Mouse (Mus musculus): ENCODE data around the gene Sox5.

Gene Sox5

GRCm38 (mm10) chr6:144716376-144716775 is 65.4 kb downstream of the Sox5 start:
- no peak for DNase-seq (ENCODE audit: low spot score in 2 of 2)

GRCm38 (mm10) chr6:144711841-144712240 is 69.9 kb downstream of the Sox5 start:
- DNase-seq (ENCODE audit: low spot score in 2 of 2): peak in 1 of 2 experiments; percentile 25

DNA sequence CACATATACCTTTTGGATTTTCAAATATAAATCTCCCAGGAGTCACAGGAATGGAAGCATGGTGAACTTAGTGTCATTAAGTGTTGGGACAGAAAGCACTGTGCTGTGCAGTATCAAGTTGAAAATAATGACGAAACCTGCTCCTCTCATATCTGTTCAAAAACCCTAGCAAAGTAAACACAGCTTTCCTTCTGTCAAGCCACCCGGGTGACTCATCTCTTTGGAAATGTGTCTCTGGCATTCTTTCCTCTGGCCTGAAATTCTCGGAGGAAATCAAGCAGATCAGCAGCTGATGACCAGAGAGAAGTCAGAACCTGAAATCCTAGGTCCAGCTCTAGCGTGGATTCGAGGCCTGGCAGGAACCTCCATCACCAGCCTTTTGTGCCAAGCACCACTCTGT is 71.0 kb downstream of the Sox5 start:
- no peak for DNase-seq (ENCODE audit: low spot score in 2 of 2)

GRCm38 (mm10) chr6:144709614-144710180 is 72.1 kb downstream of the Sox5 start:
- no peak for DNase-seq (ENCODE audit: low spot score in 2 of 2)

GRCm38 (mm10) chr6:144708410-144708809 is 73.4 kb downstream of the Sox5 start:
- no peak for DNase-seq (ENCODE audit: low spot score in 2 of 2)

- DNase-seq (ENCODE audit: low spot score in 2 of 2): no peak
Measured at GRCm38 (mm10) chr6:144707976-144708375, 73.8 kb downstream of the Sox5 start.

DNA sequence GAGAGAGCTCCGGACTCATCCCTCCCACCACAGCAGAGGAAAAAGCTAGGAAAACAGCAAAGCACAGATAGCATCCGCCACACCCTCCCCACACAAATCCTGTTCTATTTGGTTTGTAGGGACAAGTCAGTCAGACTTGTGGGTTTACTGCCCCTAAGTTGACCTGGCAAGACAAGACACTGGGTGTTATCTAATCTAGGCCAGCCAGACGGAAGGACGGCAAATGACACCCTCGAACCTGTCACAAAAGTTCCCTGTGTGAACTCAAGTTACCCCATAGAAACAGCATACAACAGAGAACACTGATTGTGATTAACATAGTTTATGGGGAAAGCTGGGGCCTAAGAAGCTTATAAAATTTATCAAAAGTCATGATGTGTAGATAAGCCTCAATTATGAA is 76.8 kb downstream of the Sox5 start:
- no peak for DNase-seq (ENCODE audit: low spot score in 2 of 2)

DNA sequence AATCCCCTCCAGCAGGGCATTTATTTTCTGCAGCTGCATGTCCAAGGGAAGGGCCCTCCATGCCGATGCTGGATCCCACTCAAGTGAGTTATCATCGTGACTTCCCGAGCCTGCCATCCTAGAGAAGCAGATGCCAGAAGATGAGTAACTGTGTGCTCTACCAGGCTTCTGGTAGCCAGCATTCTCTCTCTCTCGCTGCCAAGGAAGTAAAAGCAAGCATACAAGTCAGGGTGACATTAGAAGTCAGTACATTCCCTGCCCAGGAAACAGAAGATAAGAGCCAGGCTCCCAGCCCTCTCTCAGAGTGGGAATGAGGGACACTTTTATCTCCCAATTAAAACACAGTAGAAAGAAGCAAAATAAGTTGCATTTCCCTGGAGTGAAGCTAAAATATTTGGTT is 86.1 kb downstream of the Sox5 start:
- DNase-seq (ENCODE audit: low spot score in 2 of 2): no peak

GRCm38 (mm10) chr6:144693211-144693899 is 88.4 kb downstream of the Sox5 start:
- DNase-seq (ENCODE audit: low spot score in 2 of 2): no peak

DNA sequence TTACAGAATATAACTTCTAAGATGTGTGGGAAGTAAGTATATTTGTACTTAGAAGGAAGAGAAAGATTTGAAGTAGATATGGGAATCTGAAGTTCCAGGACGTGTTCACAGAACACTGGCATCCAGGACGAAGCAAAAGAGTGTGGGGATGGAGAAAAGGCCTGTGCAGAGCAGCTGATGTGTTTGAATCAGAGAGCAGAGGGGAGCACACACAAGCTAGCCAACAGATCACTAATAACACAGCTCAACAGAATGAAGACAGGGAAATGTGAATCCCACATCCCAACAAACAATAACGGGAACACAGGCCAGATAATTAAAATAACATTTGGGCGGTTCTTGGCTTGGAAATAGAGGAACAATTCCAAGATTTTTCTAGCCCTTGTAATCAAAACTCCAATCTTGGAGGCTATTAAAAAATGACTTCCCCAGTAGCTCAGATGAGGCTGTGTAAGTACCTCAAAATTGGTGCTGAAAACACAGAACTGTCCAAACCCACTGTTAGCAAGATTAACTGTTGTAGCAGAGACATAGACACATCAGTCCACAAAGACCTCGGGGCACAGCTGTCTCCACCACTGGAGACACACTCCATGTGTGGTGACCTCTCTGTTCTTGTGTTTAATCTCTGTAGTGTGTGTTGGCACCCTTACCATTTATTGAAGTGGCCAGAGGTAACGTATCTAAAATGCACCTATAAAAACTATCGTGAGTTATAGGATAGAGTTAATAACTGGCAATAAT is 90.3 kb downstream of the Sox5 start:
- no peak for DNase-seq (ENCODE audit: low spot score in 2 of 2)

GRCm38 (mm10) chr6:144689076-144689475 is 92.7 kb downstream of the Sox5 start:
- DNase-seq (ENCODE audit: low spot score in 2 of 2): no peak

DNA sequence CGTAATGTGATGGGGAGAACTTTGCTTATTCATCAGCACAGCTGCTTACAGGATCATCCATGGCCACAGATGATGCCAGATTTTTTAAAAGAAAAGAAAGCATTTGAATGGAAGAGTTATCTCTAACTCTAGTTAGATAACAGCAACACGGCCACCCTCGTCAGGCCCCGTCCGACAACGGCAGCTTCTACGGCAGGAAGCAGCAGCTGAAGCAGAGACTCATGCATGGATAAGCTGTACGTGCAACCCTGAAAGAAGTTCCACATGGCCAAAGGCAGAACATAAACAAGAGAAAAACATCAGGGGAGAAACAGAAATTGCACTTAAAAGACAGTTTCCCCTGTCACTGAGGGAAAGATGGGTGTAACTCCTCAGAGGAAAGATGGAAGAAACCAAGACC is 94.1 kb downstream of the Sox5 start:
- DNase-seq (ENCODE audit: low spot score in 2 of 2): peak in 1 of 2 experiments; percentile 50

- DNase-seq (ENCODE audit: low spot score in 2 of 2): no peak
Measured at GRCm38 (mm10) chr6:144681045-144681789, 100.6 kb downstream of the Sox5 start.

DNA sequence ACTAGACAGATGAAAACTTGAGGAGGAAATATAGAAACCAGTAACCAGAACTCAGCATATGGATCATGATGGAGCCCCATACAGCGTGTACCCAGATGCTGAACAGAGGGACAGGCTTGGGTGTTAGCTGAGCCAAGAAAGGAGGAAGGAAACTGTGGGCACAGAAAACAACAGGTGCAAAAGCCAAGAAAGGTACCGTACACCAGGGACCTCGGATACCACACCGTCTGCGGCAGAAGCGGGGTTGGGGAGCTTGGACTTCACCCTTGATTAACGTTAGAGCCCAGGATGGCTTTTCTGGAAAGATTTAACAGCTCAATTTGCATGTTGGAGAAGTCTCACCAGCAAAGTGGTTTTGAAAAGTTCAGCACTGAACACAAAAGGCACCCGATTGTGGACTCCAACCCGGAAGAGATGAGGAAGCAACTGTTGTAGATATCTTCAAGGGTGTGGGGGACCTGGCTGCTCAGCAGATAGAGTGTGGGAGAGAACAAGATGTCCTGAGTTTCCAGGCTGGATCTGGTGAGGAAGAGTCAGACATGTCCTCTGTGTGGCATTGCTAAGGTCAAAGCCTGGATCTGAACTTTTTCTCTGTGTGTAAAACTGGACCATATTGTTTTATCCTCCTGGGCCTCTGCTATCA is 104.2 kb downstream of the Sox5 start:
- peak; percentile 19 to 50 for DNase-seq (ENCODE audit: low spot score in 2 of 2)

DNA sequence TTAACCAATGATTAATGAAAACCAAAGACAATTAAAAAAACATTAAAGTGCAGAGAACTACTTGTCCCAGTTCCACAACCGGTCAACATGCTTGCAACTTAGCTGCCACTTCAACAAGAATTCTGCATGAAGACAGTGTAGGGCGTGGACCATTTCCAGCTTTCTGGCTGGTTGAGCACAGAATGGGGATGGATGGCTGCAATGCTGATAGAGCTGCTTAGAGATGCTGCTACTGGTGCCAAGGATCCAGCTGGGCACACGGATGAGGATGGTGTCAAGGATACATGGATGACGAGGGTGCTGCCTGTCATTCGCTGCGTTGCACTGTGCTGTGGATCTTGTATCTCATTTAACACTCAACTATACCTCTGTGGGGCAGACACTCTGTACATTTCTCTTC is 106.7 kb downstream of the Sox5 start:
- no peak for DNase-seq (ENCODE audit: low spot score in 2 of 2)

- no peak for DNase-seq (ENCODE audit: low spot score in 2 of 2)
Measured at GRCm38 (mm10) chr6:144673906-144674305, 107.9 kb downstream of the Sox5 start.

DNA sequence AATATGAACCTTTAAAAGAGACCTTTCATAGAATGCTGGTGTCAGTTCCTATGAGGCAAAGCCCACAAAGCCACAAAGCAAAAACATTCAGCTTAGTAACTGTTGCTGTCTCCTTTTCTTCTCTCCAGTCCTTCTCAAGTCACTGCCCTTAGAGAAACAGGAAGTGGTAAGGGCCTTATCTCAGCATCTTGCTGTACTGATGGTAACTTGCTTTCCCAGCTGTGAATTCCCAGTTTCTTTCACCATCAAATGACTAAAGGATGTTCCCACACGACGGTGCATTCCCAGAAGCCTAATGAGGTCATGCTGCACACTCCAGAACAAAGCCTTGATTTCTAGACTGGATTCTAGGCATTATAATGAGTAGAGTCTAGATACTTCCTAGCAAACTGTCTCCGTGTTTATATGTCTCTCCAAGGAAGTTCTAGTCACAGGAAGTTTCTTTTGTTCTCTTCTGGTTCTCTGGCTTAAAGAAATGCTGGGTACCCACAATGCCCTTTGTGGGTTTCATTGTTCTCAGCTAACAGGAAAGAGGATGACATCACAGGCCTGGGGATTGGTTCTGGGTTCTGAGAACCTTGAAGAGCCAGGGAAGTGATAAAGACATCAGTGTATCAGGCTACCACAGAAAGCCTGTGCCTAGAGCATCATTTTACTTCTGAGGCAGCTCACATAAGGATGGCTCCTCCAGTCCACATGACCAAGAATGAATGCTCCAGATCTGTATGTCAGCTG is 111.2 kb downstream of the Sox5 start:
- DNase-seq (ENCODE audit: low spot score in 2 of 2): no peak

DNA sequence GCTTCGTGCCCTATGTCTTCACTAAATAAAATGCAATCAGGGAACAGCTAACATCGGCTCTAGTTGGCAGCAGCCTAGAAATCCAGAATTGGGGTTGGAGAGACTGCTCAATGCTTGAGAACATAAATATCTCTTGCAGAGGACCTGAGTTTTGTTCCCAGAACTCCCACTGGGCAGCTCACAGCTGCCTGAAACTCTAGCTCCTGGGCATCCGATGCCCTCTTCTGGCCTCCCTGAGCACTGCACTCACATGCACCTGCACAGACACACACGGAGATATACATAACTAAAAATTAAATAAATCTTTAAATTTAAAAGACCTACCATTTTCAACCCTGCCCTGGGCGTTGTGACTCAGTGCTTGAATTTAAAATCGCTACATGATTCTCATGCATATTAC is 115.2 kb downstream of the Sox5 start:
- no peak for DNase-seq (ENCODE audit: low spot score in 2 of 2)

DNA sequence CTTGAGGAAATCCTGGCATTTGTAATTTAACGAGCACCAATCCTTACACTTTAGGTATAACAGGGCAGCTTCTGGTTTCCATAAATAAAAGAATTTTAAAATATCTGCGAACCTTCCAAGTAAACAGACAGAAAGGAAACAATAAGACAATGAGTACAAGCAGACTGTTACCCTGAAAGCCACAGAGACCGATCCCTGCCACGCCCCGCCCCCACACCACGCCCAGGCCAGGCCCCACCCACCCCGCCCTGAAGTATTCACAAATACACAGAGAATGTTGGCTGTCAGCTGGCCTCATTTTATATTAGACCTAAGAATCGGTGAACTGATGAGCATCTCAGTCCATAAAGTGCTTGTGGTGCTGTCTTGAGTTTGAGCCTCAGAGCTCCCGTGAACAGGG is 117.0 kb downstream of the Sox5 start:
- DNase-seq (ENCODE audit: low spot score in 2 of 2): peak in 1 of 2 experiments; percentile 45

GRCm38 (mm10) chr6:144663516-144664074 is 118.2 kb downstream of the Sox5 start:
- DNase-seq (ENCODE audit: low spot score in 2 of 2): no peak
